7 mouse cellular contexts compared by ENCODE assay signal in the genomic region with DNA sequence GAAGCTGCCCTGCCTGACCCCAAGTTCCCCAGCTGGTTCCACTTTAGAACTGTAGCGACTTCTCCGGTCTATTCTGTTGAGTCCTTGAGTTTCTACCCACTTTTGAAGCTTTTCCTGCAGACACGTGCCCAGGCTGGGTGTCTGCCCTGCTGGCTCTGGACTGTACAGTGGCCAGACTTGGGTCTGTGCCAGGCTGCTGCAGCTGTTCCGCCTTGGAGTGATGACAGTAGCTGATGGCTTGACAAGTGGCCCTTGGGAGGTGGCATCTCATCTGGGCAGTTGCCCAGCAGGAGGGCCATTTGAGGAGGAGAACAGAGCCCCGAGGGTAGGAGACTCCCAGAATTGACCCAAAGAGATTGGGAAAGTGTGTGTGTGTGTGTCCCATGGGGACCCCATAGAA. TPM values are rescaled to one million over a fixed set of nuclear protein-coding genes. Genes with fewer than 3 reads are reported as not detected.
DNase-seq lines count a peak whose midpoint lies in the region; ATAC-seq and TF ChIP-seq lines count a peak whose summit lies in the region.

No protein-coding gene starts in this region.

- no peak overlapping the region for H3K4me3 ChIP-seq in layer of hippocampus, adult 2 months
- H3K4me3 ChIP-seq in hindbrain, embryonic 14.5 days (replicated peaks; ENCODE audit: low read length), result no peak overlapping the region

- no peaks in the 10 kb centered on the region for H3K4me1 ChIP-seq in hindbrain, embryonic 14.5 days (replicated peaks; ENCODE audit: control insufficient read depth, insufficient read depth, low read length)

- H3K27ac ChIP-seq in layer of hippocampus, adult 2 months, result peak overlapping the region; percentile 55; the same call in 1 of the 2 replicates
- no peak overlapping the region for H3K27ac ChIP-seq in hindbrain, embryonic 14.5 days

- TF ChIP-seq CTCF in layer of hippocampus, adult 2 months (conservative IDR thresholded peaks at IDR 0.05), result no peak

- no peak overlapping the region for H3K4me2 ChIP-seq in hindbrain, embryonic 14.5 days (replicated peaks)

- H3K36me3 ChIP-seq in hindbrain, embryonic 14.5 days (replicated peaks; ENCODE audit: control insufficient read depth, insufficient read depth), result no peaks in the 10 kb centered on the region

- 59% methylated on average over 5 of the region's 5 CpGs for WGBS in hindbrain, embryonic 14.5 days

- DNase-seq in kidney, postnatal 25 days, result peak; percentile 11 to 64
- no peak for DNase-seq in kidney, postnatal 14 days
- DNase-seq in adrenal gland, postnatal 14 days, result peak; percentile 72
- peak; percentile 5 for DNase-seq in gastrocnemius, adult 18-20 months (ENCODE audit: low spot score)
- DNase-seq in layer of hippocampus, adult 2 months (ENCODE audit: low spot score in 2 of 2), result no peak
- DNase-seq in T-cell, adult 2 months (ENCODE audit: low spot score), result no peak
- no peak for DNase-seq in hindbrain, embryonic 14.5 days (ENCODE audit: low spot score)

- ATAC-seq in hindbrain, embryonic 14.5 days (ENCODE audit: low FRiP score), result no peak

- no peaks in the 10 kb centered on the region for H3K9me3 ChIP-seq in hindbrain, embryonic 14.5 days (ENCODE audit: control insufficient read depth, low read length)

- no peak overlapping the region for H3K9ac ChIP-seq in hindbrain, embryonic 14.5 days

- H3K27me3 ChIP-seq in hindbrain, embryonic 14.5 days (ENCODE audit: control insufficient read depth, insufficient read depth, low read length), result no peaks in the 10 kb centered on the region; the same call in 1 of the 2 replicates

RNA-seq across cellular contexts. Expression of a gene that starts 6.8 kb away (rescaled TPM):
- total RNA-seq in adrenal gland, postnatal 14 days (2021), result not detected in 2 replicates
- not detected for total RNA-seq in gastrocnemius, adult 18-20 months (2021)
- 100 to 1,000 TPM; 164 to 170 TPM for total RNA-seq in layer of hippocampus, adult 2 months (2021)
- polyA plus RNA-seq in hindbrain, embryonic 14.5 days (2014; fragmentation: Nextera tagmentation; extraction: Ambion mirVana), result 23.5 and 23.7 TPM in 2 replicates

RNA-seq across cellular contexts. Expression of a gene that starts 47.6 kb away (rescaled TPM):
- total RNA-seq in adrenal gland, postnatal 14 days (2021), result 5.9 and 6.6 TPM in 2 replicates
- total RNA-seq in gastrocnemius, adult 18-20 months (2021), result under 1 TPM; 0.14 to 0.27 TPM
- total RNA-seq in layer of hippocampus, adult 2 months (2021), result 10 to 100 TPM; 20.4 to 20.9 TPM
- polyA plus RNA-seq in hindbrain, embryonic 14.5 days (2014; fragmentation: Nextera tagmentation; extraction: Ambion mirVana), result 10.4 and 12.7 TPM in 2 replicates

Comparison
In these comparisons a context has a peak if more than half of its experiments do, and no peak if none do; other contexts are left out.
1. DNase-seq: peak in kidney, postnatal 25 days (2 of 2), adrenal gland, postnatal 14 days (single experiment) and gastrocnemius, adult 18-20 months (single experiment); none in kidney, postnatal 14 days (single experiment), layer of hippocampus, adult 2 months (0 of 2), T-cell, adult 2 months (single experiment) and hindbrain, embryonic 14.5 days (single experiment).
2. RNA of a gene that starts 6.8 kb away (total RNA-seq): 164 to 170 TPM in layer of hippocampus, adult 2 months; not detected in gastrocnemius, adult 18-20 months and not detected in adrenal gland, postnatal 14 days; every median in the first group is over 100 times any median in the second.